Mouse (Mus musculus): ENCODE results near the gene Fryl.

- TF ChIP-seq POLR2A (IDR thresholded peaks at IDR 0.05; ENCODE audit: borderline replicate concordance, extremely low read depth, insufficient read depth, insufficient read length, poor library complexity, severe bottlenecking): no peak
- TF ChIP-seq CTCF (IDR thresholded peaks at IDR 0.05; ENCODE audit: borderline replicate concordance, extremely low read depth, insufficient read depth, insufficient read length): no peak
Measured at GRCm38 (mm10) chr5:73188576-73188975, 67.8 kb downstream of the Fryl start.

Measured in brain, embryonic 14.5 days (tissue).